Mouse (Mus musculus): ENCODE data around the gene Ypel5.

DNA sequence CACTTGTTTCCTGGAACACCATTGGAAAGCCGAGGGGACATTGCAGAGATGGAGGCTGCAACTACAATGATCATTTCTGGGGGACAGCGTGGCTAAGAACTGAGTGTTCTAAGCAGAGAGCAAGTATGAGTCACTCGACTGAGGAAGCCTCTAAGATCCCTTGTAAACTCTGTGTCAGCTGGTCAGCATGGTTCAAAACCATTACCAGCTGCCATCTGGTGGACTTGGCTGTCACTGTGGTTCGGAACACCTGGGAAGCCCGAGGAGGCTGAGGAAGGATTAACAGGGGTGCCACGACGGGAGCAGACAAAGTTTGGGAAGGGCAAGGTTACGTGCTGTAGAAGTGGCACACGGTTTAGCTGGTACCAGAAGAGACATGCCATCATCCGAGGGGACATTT lies 27.0 kb downstream of the Ypel5 start:
- TF ChIP-seq CTCF (IDR thresholded peaks at IDR 0.05; ENCODE audit: borderline replicate concordance, control insufficient read depth, extremely low read depth, insufficient read depth, low read length, poor library complexity) (no peak), POLR2A (IDR thresholded peaks at IDR 0.05; ENCODE audit: control insufficient read depth, extremely low read depth, insufficient read depth, low read length, poor library complexity) (no peak)
